Mouse (Mus musculus) forebrain, postnatal 0 days (tissue): Measurements from ENCODE around the gene Aco2. TPM values are rescaled to one million over a fixed set of nuclear protein-coding genes. Genes with fewer than 3 reads are reported as not detected.

Source experiments
- ATAC-seq: fragments of 200-750 bp; cut with Nextera tagmentation; 2 replicates; pipeline ENCODE4 v1.8.0; 2017; ENCODE audit warnings: mild to moderate bottlenecking, moderate library complexity
- DNase-seq: peaks from one replicate; pipeline ENCODE4 v3.0.0-alpha.2; 2015
- H3K27ac ChIP-seq: fragments of 300-500 bp; sonication (generic); 2 replicates; pipeline ENCODE4 v1.5.1; 2014; ENCODE audit warnings: low read depth, mild to moderate bottlenecking, antibody characterized with exemption, low read length, moderate library complexity, mixed read lengths
- H3K27me3 ChIP-seq: fragments of 300-500 bp; sonication (generic); 2 replicates; pipeline ENCODE4 v1.6.1; 2014; ENCODE audit warnings: mild to moderate bottlenecking, low read length, mixed read lengths; ENCODE audit not compliant: insufficient read depth
- H3K36me3 ChIP-seq: fragments of 300-500 bp; sonication (generic); 2 replicates; pipeline ENCODE4 v1.6.1; 2014; ENCODE audit warnings: mild to moderate bottlenecking, moderate library complexity; ENCODE audit not compliant: insufficient read depth
- H3K4me1 ChIP-seq: fragments of 300-500 bp; sonication (generic); 2 replicates; pipeline ENCODE4 v1.6.1; 2014; ENCODE audit warnings: antibody characterized with exemption; ENCODE audit not compliant: insufficient read depth
- H3K4me2 ChIP-seq: fragments of 300-500 bp; sonication (generic); 2 replicates; pipeline ENCODE4 v1.6.1; 2014; ENCODE audit warnings: low read depth, mild to moderate bottlenecking, moderate library complexity
- H3K4me3 ChIP-seq: fragments of 300-500 bp; sonication (generic); 2 replicates; pipeline ENCODE4 v1.5.1; 2014; ENCODE audit warnings: low read depth, low read length, mixed read lengths
- H3K9ac ChIP-seq: fragments of 300-500 bp; sonication (generic); 2 replicates; pipeline ENCODE4 v1.6.1; 2014; ENCODE audit warnings: mild to moderate bottlenecking
- H3K9me3 ChIP-seq: fragments of 300-500 bp; sonication (generic); 2 replicates; pipeline ENCODE4 v1.6.1; 2016; ENCODE audit warnings: low read length
- CTCF ChIP-seq: sonication (generic); IDR thresholded peaks from 2 replicates; pipeline ENCODE4 v1.5.1; 2016; ENCODE audit warnings: antibody characterized with exemption, control low read depth, low read depth
- WGBS: fragments of 180-500 bp; shearing (Covaris S2); extraction: QIAGEN DNeasy Blood & Tissue Kit; methylation state at CpG from one replicate; pipeline ENCODE4 v1.1.7; 2014; 5-methylcytosine and 5-hydroxymethylcytosine counted together
- polyA plus RNA-seq: library from polyadenylated mRNA; unstranded; fragments of >200 nt; fragmentation: Nextera tagmentation; extraction: Ambion mirVana; gene quantifications from 2 replicates; pipeline ENCODE4 v1.2.1, GENCODE M21; 2015
- total RNA-seq: library from RNA; depleted of rRNA; stranded (reverse); fragments of >200 nt; gene quantifications from 2 replicates; pipeline ENCODE4 v1.2.3, GENCODE M21; 2014

Gene Aco2
- total and polyA plus RNA-seq, 2 experiments from 2014 or later = 251 to 357 TPM

GRCm38 (mm10) chr15:81858138-81858516 lies 14.0 kb upstream of the Aco2 start:
- peak overlapping the region; percentile 81 for H3K4me3 ChIP-seq
- no peak for TF ChIP-seq CTCF
- peak; percentile 95 for DNase-seq
- peak overlapping the region; percentile 67 for H3K9ac ChIP-seq
- no peak for ATAC-seq
- H3K27me3 ChIP-seq = no peaks in the 10 kb centered on the region
- H3K4me1 ChIP-seq = peaks cover 14% of the 10 kb centered on the region
- peak overlapping the region; percentile 95 for H3K27ac ChIP-seq
- peak overlapping the region; percentile 85 for H3K4me2 ChIP-seq
- WGBS = 0% methylated on average over 23 of the region's 23 CpGs
- H3K36me3 ChIP-seq = 0 out of 2 replicates have a peak, but pooled peaks cover 4% of the 10 kb centered on the region
- no peaks in the 10 kb centered on the region for H3K9me3 ChIP-seq

GRCm38 (mm10) chr15:81858517-81859329 lies 13.4 kb upstream of the Aco2 start, which contains the start of gene Tob2:
Tob2 (minus strand) TSS chr15:81858796.
- Histone ChIP-seq H3K27me3 (no peaks in the 10 kb centered on the region), H3K9me3 (no peaks in the 10 kb centered on the region), H3K4me3 (peak within 1 kb of the TSS; percentile 81), H3K36me3 (peaks cover 3% of the 10 kb centered on the region; the same call in 1 of the 2 replicates), H3K27ac (peak within 1 kb of the TSS; percentile 95), H3K4me1 (peaks cover 14% of the 10 kb centered on the region), H3K9ac (peak within 1 kb of the TSS; percentile 67), H3K4me2 (peak within 1 kb of the TSS; percentile 85)
- peak; percentile 35 for TF ChIP-seq CTCF
- ATAC-seq = no peak
- WGBS = 1% methylated on average over 44 of the region's 44 CpGs
- DNase-seq = peak; percentile 83

- H3K4me1 ChIP-seq = peaks cover 14% of the 10 kb centered on the region
- ATAC-seq (peak; percentile 91), DNase-seq (peak; percentile 95)
- peak overlapping the region; percentile 81 for H3K4me3 ChIP-seq
- peak overlapping the region; percentile 85 for H3K4me2 ChIP-seq
- no peaks in the 10 kb centered on the region for H3K9me3 ChIP-seq
- H3K9ac ChIP-seq = peak overlapping the region; percentile 67
- no peak for TF ChIP-seq CTCF
- peaks cover 7% of the 10 kb centered on the region; the same call in 1 of the 2 replicates for H3K36me3 ChIP-seq
- peak overlapping the region; percentile 95 for H3K27ac ChIP-seq
- no peaks in the 10 kb centered on the region for H3K27me3 ChIP-seq
- WGBS = 2% methylated on average over 39 of the region's 39 CpGs
These were observed 12.5 kb upstream of the Aco2 start for GRCm38 (mm10) chr15:81859330-81860255.

GRCm38 (mm10) chr15:81860471-81861135 lies 11.5 kb upstream of the Aco2 start:
- H3K27ac ChIP-seq = peak overlapping the region; percentile 72
- ATAC-seq = no peak
- H3K9ac ChIP-seq = peak overlapping the region; percentile 29; the same call in 1 of the 2 replicates
- TF ChIP-seq CTCF = no peak
- WGBS = 26% methylated on average over 8 of the region's 8 CpGs
- peaks cover 13% of the 10 kb centered on the region; the same call in 1 of the 2 replicates for H3K36me3 ChIP-seq
- peak overlapping the region; percentile 85 for H3K4me2 ChIP-seq
- no peaks in the 10 kb centered on the region for H3K9me3 ChIP-seq
- peak overlapping the region; percentile 81 for H3K4me3 ChIP-seq
- DNase-seq = peak; percentile 40
- H3K27me3 ChIP-seq = no peaks in the 10 kb centered on the region
- H3K4me1 ChIP-seq = peaks cover 14% of the 10 kb centered on the region

- no peak for ATAC-seq
- TF ChIP-seq CTCF = no peak
- no peak overlapping the region for H3K27ac ChIP-seq
- no peak overlapping the region for H3K4me3 ChIP-seq
- WGBS = 91% methylated on average over 7 of the region's 7 CpGs
- H3K4me1 ChIP-seq = peaks cover 9% of the 10 kb centered on the region
- H3K4me2 ChIP-seq = no peak overlapping the region
- no peak overlapping the region for H3K9ac ChIP-seq
- H3K36me3 ChIP-seq = peaks cover 46% of the 10 kb centered on the region
- H3K27me3 ChIP-seq = no peaks in the 10 kb centered on the region
- no peak for DNase-seq
- H3K9me3 ChIP-seq = no peaks in the 10 kb centered on the region
These were observed 7.9 kb upstream of the Aco2 start for GRCm38 (mm10) chr15:81864238-81864637.

- Histone ChIP-seq H3K4me1 (no peaks in the 10 kb centered on the region), H3K27me3 (no peaks in the 10 kb centered on the region), H3K4me3 (no peak overlapping the region), H3K9ac (no peak overlapping the region), H3K9me3 (no peaks in the 10 kb centered on the region), H3K27ac (no peak overlapping the region), H3K4me2 (no peak overlapping the region), H3K36me3 (peaks cover 51% of the 10 kb centered on the region)
- DNase-seq (no peak), ATAC-seq (no peak)
- 96% methylated on average over 5 of the region's 5 CpGs for WGBS
- TF ChIP-seq CTCF = no peak
These were observed 2.1 kb upstream of the Aco2 start for GRCm38 (mm10) chr15:81869985-81870384.
